Mouse (Mus musculus) left cerebral cortex, adult 2 months (tissue): Measurements from ENCODE around the gene Zbtb22. TPM values are rescaled to one million over a fixed set of nuclear protein-coding genes. Genes with fewer than 3 reads are reported as not detected.

Experiments
- DNase-seq, 2 experiments: peaks; one replicate each; pipeline ENCODE4 v3.0.0; 2021 to 2022; ENCODE audit warnings: low spot score in 2 of 2, mixed read lengths in 1 of 2; ENCODE audit errors: extremely low spot score in 1 of 2
- H3K27ac ChIP-seq: fragments of 200-600 bp; 2 replicates; pipeline ENCODE4 v1.8.1; 2022
- H3K4me3 ChIP-seq: fragments of 200-600 bp; 2 replicates; pipeline ENCODE4 v1.8.1; 2022
- CTCF ChIP-seq: fragments of 200-600 bp; IDR thresholded peaks from 2 replicates; pipeline ENCODE4 v1.8.1; 2022; ENCODE audit warnings: antibody characterized with exemption, mild to moderate bottlenecking, moderate library complexity
- intact Hi-C: fragments of 180-260 bp; cut with DNase I; formaldehyde crosslinking; loops from one replicate; pipeline ENCODE4 v1.15.1; 2025
- total RNA-seq, 2 experiments: library from RNA; stranded (reverse); gene quantifications; 2 replicates each; pipeline ENCODE4 v1.2.3; 2021

Zbtb22 gene
- total RNA-seq, 2 experiments from 2014 or later: 35.8 to 36.0 TPM

DNA sequence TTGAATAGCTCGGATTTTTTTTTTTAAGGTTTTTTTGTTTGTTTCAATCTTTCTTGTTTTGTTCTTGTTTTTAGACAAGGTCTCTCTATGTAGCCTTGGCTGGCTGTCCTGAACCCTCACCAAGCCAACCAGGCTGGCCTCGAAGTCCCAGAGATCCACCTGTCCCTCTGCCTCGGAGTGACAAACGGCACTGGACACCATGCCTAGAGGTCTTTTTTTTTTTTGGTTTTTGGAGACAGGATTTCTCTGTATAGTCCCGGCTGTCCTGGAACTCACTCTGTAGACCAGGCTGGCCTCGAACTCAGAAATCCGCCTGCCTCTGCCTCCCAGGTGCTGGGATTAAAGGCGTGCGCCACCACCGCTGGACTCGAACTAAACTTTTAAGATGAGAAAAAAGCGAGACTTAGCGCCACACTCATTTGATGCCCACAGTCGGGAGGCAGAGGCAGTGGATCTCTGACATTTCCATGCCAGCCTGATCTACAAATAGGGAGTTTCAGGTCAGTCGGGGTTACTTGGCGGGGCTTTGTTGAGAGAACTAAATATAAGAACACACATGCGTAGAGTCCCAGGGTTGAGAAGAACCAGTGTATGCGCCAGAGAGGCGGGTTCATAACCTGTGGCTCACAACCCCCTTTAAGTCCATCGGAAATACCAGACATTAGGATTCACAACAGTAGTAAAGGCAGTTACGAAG lies 12.7 kb downstream of the Zbtb22 start:
- no peak for DNase-seq
- peak overlapping the region; percentile 68 for H3K4me3 ChIP-seq
- H3K27ac ChIP-seq: peak overlapping the region; percentile 85
- intact Hi-C loops: loop anchor here (10.0 kb wide), 1 partner anchor 1544 kb away; the partner anchor contains the start of gene Wiz
- TF ChIP-seq CTCF: no peak

DNA sequence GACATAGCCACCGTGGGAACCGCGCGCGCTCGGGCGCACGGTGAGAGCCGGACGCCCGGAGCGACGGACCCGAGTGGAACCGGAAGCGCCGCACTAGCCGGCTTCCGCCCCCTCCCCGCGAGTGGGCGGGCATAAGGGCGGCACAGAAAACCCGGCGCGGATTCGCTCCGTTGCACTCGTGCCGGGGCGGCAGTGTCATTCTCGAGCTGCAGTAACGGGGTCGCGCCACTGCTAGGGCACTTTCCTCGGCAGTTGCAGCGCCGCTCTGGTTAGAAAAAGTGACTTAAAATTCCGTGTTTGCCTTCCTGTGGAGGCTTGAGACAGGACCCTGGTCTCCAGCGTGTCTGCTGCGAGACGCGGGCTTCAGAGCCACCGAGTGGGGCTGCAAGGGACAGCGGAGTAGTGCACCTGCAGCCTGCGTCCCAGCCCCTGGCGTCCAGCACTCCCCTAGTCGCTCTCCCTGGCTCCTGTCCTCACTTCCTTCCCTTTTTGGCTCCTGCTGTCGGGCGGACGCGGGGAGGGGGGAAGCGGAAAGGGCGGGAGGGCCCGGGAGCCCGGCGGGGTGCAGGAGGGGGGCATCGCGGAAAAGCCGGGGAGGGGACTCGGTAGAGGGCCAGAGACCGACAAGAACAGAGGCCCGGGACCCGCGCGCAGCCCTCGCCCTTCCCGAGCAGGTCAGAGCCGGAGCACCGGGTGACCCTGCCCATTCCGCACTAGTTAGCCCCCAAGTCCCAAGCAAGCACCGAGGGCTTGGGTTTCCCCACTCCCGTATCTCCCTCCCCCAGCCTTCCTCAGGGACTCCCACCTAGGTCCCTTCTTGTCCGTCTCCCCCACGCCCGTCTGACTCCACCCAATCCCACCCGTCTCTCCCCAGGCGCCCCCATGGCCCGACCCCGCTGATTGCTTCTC lies 13.9 kb downstream of the Zbtb22 start, which contains the start of gene Rgl2:
Rgl2 (plus strand) TSS at position 173 of the 909 bp plus-strand sequence.
- DNase-seq: peak; percentile 94 to 97
- Histone ChIP-seq H3K27ac (peak within 1 kb of the TSS; percentile 97), H3K4me3 (peak within 1 kb of the TSS; percentile 68)
- TF ChIP-seq CTCF: peak; percentile 48
- intact Hi-C loops: loop anchor here (10.0 kb wide), 1 partner anchor 1545 kb away; the partner anchor contains the start of gene Wiz

DNA sequence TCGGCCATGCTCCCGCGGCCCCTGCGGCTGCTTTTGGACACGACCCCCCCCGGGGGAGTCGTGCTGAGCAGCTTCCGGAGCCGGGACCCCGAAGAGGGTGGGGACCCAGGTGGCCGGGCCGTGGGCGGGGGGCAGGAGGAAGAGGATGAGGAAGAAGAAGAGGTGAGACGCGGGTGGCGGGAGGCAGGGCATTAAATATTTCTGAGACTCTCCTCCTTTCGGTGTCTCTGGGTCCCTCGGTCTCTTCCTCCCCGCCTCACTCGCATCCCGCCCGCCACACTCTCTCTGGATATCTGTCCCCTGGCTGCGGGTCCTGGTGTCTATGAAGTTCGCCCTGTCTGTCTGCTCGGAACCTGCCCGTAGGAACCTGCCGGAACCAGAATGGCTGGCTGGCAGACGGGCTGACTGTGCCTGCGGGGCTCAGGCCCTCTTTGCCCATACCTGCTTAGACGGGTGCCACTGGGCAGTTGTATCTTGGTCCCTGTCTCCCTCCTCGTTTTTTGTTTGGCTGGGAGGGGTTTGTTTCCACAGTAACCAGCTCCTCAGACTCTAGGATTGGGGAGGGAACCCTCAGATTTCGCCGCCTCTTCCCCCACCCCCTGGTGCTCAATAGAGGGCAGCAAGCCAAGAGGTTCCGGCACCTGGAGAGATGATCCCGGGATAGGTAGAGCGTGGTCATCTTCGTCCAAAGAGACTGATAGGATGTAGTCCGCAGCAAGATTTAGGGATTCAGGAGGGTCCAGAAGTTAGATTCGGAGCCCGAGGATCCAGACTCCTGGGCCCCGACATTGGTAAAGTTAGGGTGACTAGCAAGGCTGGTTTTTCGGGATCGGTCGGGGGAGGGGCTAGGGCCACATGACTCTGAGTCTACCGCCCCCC lies 14.8 kb downstream of the Zbtb22 start:
- peak overlapping the region; percentile 97 for H3K27ac ChIP-seq
- DNase-seq: peak; percentile 66 to 67
- H3K4me3 ChIP-seq: peak overlapping the region; percentile 68
- TF ChIP-seq CTCF: no peak
- intact Hi-C loops: no loop called here

GRCm38 (mm10) chr17:33931159-33931866 lies 15.6 kb downstream of the Zbtb22 start:
- Histone ChIP-seq H3K4me3 (peak overlapping the region; percentile 68), H3K27ac (peak overlapping the region; percentile 97)
- DNase-seq: no peak
- no peak for TF ChIP-seq CTCF
- intact Hi-C loops: no loop called here

DNA sequence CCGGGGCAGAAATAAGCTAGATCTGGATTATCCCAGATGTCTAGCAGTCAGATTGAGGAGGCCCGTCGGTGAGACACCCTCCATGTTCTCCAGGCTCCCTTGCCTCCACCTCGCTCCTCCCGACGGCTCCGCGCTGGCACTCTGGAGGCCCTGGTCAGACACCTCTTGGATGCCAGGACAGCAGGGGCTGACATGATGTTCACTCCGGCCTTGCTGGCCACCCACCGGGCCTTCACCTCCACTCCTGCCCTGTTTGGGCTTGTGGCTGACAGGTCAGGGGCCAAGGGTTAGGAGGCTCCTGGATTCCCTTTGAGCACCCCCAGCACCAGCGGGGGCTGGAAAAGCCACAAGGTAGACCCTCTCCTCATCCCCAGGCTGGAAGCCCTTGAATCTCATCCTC lies 16.2 kb downstream of the Zbtb22 start:
- H3K27ac ChIP-seq: no peak overlapping the region
- no peak overlapping the region for H3K4me3 ChIP-seq
- TF ChIP-seq CTCF: no peak
- no peak for DNase-seq
- intact Hi-C loops: no loop called here

GRCm38 (mm10) chr17:33932448-33932847 lies 16.7 kb downstream of the Zbtb22 start:
- DNase-seq: no peak
- Histone ChIP-seq H3K27ac (no peak overlapping the region), H3K4me3 (no peak overlapping the region)
- TF ChIP-seq CTCF: no peak
- intact Hi-C loops: no loop called here

- intact Hi-C loops: no loop called here
- H3K4me3 ChIP-seq: no peak overlapping the region
- TF ChIP-seq CTCF: no peak
- H3K27ac ChIP-seq: no peak overlapping the region
- DNase-seq: no peak
These were observed 17.3 kb downstream of the Zbtb22 start for GRCm38 (mm10) chr17:33932970-33933369.

GRCm38 (mm10) chr17:33935422-33936055 lies 19.8 kb downstream of the Zbtb22 start:
- intact Hi-C loops: no loop called here
- no peak for TF ChIP-seq CTCF
- Histone ChIP-seq H3K4me3 (no peak overlapping the region), H3K27ac (no peak overlapping the region)
- DNase-seq: no peak

- no peak for TF ChIP-seq CTCF
- no peak overlapping the region for H3K4me3 ChIP-seq
- intact Hi-C loops: no loop called here
- no peak for DNase-seq
- no peak overlapping the region for H3K27ac ChIP-seq
These were observed 21.3 kb downstream of the Zbtb22 start for GRCm38 (mm10) chr17:33936993-33937392.

DNA sequence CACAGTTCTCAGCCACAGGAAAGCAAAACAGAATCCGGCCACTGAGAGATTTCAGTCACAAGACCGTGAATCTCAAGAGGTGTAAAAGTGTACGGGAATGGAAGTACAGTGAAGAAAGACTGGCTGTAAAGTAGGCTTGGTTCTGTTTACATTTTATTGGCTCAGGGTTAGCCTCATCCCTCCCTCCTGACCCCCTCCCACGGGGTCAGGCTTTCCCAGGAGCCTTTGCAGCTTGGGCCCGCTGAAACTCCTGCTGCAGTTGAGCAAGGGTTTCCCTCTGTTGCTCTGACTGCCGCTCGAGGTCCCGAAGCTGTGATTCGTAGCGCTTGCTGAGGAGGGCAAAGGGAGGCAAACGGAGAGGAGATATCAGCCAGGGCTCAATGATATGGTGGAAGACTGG lies 23.1 kb downstream of the Zbtb22 start:
- DNase-seq: no peak
- H3K27ac ChIP-seq: no peak overlapping the region
- no peak for TF ChIP-seq CTCF
- intact Hi-C loops: no loop called here
- no peak overlapping the region for H3K4me3 ChIP-seq
